Mouse (Mus musculus) urinary bladder, postnatal 36 days (tissue): Measurements from ENCODE around the gene Txnrd3.

Experiments
- DNase-seq, 2 experiments: peaks; one replicate each; pipeline ENCODE4 v3.0.0; 2022; ENCODE audit warnings: low spot score in 2 of 2, mixed read lengths in 1 of 2

Gene Txnrd3

GRCm38 (mm10) chr6:89655011-89655410 lies 11.2 kb downstream of the Txnrd3 start:
- DNase-seq, result no peak

GRCm38 (mm10) chr6:89658342-89658741 lies 14.6 kb downstream of the Txnrd3 start:
- DNase-seq, result no peak

DNA sequence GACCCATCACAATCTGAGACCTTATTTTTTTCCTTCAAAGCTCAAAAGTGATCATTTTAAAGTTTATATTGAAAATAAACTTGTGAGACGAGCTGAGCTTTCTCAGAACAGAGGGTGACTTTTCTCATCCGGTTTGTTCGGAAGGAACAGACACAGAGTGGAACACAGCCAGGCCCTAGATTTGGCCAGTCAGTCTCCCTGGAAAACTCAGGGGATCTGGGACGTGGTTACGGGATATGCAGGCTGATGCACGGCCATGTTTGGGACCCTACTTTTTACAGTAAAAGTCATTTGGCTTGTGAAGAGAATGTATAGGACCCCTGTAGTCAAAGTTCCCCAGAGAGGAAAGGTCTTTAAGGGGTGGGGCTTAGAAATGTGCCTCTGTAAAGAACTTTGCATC lies 15.1 kb downstream of the Txnrd3 start:
- no peak for DNase-seq

DNA sequence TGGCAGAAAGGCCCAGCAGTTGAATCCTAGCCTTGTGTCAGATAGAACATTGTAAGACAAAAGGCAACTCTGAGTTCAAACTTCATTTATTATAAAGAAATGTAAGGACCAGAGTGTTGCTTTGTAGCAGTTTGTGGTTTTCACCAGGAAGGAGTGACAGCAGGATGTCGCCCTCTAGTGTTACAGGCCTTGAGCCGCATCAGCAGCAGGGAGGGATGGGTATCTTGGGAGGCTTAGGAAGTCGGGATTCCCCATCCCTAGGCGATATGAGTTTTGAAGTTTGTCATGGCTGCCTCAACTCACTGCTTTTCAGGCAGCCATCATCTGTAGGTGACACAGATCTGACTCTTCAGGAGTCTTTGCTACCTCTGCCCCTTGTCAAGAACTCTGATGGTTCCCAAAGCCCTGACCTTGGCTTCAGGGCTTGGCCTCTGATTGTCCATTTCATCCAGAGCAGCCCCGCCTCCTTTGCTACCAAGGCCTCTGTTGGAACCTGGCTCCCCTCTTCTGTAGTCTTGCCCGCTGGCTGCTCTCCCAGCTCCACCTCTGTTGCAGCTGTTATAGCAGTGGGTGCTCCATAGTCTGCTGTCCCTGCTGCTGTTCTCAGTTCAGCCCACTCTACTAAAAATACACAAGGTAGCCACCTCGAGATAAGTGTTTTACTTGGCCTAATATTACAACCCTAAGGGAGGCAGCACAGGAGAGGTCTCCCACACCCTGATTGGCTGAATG lies 16.1 kb downstream of the Txnrd3 start:
- no peak for DNase-seq

DNA sequence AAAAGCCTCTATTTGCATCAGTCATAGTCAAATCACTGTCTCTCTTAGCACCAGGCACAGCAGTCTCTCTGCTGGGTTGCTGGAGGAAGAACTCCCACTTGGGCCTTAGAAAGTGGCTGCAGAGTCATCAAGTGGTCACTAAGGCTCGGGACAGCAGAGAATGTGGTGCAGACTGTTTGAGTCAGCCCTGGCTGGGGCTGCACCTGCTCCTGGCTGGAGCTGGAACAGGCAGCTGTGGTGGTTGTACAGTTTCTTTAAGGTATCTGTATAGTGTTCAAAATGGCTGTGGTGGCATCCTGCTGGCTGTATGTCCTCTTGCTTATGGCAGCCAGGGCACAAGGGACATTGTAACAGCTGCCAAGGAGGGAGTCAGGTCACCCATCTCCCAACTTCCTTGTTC lies 16.7 kb downstream of the Txnrd3 start:
- DNase-seq, result no peak

GRCm38 (mm10) chr6:89662521-89662920 lies 18.7 kb downstream of the Txnrd3 start:
- no peak for DNase-seq

DNA sequence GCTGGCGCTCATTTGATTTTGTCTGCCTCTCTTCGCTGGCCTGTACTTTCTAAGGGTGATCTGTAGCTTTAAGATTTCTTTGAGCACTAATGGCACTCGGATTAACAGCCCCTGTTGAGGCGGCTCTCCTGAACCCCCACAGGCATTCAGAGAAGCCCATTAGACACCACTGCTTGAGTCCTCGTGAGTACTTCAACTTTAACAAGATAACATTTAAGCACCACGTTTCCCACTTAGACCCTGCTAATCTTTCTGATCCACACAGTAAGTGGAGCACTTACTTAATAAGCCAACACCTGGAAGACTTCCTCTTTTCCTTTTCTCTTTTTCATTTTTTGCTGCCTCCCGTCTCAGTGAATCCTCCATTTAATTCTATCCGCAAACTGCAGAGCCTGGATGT lies 21.4 kb downstream of the Txnrd3 start:
- no peak for DNase-seq

DNA sequence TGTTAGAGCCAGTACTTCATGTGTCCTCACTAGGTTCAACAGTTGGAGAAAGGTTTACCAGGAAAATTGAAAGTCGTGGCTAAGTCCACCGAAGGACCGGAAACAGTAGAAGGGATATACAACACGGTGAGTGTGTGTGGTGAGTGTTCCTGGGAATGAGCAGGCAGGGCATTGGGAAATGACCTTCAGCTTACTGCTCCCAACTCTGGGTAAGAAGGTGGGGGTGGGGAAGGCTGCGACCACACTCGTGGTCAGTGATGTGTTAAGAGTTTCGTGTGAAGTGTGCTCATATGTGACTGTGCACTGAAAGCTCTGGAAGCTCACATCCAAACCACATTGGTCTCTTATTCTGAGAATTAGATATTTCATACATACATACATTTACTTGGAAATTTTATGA lies 21.9 kb downstream of the Txnrd3 start:
- no peak for DNase-seq

DNA sequence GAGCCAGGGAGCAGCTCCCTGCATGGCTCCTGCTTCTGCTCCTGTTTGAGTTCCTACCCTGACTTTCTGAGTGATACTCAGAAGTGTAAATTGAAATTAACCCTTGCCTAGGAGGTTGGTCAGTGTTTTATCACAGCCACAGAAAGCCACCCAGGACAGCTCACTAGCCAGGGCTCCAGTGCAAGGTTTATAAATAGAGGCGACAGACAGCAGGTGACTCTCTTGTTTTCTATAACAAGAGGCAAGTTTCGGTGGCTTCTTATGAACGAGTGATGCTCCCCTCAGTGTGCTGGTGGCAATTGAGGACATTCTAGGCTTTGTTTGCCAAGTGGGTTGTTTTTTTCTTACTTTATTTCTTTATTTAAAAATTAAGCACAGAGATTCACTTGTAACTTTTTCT lies 23.2 kb downstream of the Txnrd3 start:
- no peak for DNase-seq

DNA sequence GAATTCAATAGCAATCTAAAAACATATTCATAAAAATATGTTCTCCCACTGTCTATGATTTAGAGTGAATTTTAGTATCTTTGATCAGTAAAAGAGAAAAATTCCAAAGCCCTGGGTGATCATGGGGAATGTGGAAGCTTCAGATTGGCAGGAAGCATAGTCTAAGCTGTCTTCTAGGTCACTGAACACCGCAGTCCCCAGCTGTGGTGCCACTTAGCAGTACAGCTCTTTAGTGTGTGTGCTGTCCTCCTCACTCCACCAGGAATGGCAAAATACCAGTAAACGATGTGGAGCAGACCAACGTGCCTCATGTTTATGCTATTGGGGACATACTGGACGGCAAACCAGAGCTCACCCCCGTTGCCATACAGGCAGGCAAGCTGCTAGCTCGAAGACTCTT lies 25.8 kb downstream of the Txnrd3 start:
- no peak for DNase-seq

DNA sequence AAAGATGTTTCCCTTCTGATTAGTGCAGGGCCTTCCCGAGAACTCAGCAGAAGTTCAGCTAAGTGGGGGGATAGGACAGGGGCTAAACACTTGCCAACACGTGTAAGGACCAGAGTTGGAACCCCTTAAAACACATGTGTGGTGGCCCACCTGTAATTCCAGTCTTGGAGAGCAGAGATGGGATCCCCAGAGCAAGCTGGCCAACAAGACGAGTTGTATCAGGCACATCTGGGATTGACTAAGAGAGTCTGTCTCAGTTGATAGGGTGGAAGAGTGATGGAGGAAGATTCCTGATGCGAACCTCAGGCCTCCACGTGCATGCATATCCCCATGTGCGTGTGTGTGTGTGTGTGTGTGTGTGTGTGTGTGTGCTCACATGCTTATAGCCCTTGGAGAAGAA lies 27.6 kb downstream of the Txnrd3 start:
- no peak for DNase-seq

DNA sequence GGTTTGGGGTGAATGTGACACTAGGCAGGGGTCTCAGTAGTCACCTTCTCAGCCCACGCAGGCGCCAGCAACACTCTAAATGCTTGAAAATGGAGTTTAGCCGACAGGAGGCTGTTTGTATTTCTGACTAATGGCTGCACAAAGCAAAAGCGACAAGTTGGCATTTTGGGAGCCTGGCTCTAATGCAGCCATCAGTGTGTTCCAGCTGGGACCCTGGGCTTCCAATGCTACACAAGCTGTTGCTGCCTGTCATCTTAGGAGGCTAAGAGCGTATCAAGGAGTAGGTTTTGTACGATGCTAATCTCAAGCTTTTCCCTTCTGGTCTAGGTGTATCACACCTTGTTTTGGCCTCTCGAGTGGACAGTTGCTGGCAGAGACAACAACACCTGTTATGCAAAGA lies 28.9 kb downstream of the Txnrd3 start:
- no peak for DNase-seq

GRCm38 (mm10) chr6:89673135-89673780 lies 29.5 kb downstream of the Txnrd3 start:
- no peak for DNase-seq

DNA sequence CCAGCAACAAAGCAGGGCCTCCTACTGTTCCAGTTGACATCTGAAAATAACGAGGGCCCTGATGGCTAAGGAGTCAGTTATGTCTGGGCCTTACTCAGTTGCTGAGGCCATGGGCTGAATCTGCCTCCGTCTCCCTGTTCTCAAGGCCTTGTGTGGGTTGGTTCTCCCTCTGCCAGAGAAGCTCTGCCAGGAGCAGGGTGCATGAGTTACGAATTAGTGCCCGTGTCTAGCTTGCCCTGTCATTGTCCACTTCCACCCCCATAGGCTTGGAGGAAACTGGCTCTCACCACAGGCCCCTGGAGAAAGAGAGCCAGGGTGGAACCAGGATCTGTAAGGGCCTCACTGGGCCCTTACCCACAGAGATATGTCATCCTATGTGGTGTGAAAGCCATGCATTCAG lies 34.7 kb downstream of the Txnrd3 start:
- no peak for DNase-seq

- peak; percentile 47 to 57 for DNase-seq
Observed at GRCm38 (mm10) chr6:89679291-89679835, 35.6 kb downstream of the Txnrd3 start.

GRCm38 (mm10) chr6:89680155-89680554 lies 36.4 kb downstream of the Txnrd3 start:
- peak; percentile 76 to 81 for DNase-seq

DNA sequence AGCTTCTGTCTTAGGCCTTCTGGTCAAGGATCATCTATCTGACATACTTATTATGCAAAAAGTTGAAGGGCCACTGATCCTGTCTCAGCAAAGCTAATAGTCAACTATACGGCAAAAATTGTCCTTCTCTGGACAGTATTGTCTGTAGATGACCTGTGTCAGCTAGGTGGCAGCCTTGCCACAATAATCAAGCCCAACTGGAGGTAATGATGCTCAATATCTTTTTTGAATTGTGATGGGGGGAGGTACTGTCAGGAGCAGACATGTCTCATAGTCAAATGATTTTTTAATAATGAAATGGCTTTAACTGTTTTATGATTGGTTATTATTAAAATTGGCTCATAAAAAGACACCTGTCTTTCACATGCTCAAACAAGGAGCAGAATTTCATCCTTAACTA lies 40.4 kb downstream of the Txnrd3 start:
- no peak for DNase-seq

- DNase-seq, result no peak
Observed at GRCm38 (mm10) chr6:89687100-89687499, 43.3 kb downstream of the Txnrd3 start.

GRCm38 (mm10) chr6:89706624-89707023 lies 62.8 kb downstream of the Txnrd3 start:
- DNase-seq, result no peak

DNA sequence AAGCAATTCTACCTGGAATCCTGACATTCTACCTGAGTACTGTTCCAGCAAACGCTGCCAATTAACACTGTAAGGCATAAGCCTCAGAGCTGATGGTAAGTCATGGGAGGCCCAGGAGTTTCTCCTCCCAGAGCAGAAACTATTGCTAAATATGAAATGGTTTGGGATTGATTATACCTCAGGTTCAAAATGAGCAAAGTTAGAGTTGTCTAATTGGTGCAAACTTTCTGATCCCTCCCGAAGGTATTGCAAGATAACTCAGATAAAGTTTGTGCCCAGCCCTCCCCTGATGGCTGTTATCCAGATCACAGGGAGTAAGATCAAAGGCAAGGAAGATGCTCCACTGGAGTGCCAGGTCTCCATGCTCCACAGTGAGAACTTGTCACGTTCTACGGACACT lies 63.5 kb downstream of the Txnrd3 start, which contains the start of gene Vmn1r40:
Gene Vmn1r40 (plus strand): TSS at position 301 of the 400 bp plus-strand sequence.
- no peak for DNase-seq

GRCm38 (mm10) chr6:89718051-89718450 lies 74.3 kb downstream of the Txnrd3 start:
- DNase-seq, result no peak
